Mouse (Mus musculus) fat pad, adult 2 months (tissue): ENCODE data around the gene Coa4.

ENCODE experiments used
- DNase-seq: peaks from one replicate; pipeline ENCODE4 v3.0.0-alpha.2; 2011; ENCODE audit warnings: low read depth, low spot score; ENCODE audit errors: extremely low read depth

Gene Coa4

DNA sequence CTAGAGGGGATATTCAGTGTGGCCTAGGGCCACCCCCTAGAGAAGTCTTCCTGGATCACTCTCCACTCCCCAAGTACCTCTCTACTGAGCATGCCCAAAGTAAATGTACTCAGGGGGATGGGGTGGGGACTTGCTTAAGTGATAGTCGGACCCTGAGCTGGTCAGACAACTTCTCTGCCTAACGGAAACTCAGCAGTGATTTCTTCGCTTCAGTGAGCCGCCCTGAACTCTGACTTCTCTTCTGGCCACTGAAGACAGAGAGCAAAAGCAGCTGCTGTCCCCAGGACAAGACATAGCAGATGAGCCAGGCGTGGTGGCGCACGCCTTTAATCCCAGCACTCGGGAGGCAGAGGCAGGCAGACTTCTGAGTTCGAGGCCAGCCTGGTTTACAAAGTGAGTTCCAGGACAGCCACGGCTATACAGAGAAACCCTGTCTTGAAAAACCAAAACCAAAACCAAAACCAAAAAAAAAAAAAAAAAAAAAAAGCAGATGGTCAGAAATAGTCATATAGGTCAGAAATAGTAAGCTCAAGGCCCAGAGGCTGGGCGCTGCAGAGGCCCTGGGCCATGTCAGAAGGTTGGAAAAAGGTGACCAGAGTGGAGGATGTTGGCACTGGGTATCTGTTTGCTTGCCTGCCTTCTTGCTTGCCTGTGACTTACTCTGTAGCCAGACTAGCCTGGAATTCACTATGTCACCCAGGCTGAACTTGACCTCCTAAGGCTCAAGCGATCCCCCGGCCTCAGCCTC lies 32.0 kb upstream of the Coa4 start:
- DNase-seq: no peak

DNA sequence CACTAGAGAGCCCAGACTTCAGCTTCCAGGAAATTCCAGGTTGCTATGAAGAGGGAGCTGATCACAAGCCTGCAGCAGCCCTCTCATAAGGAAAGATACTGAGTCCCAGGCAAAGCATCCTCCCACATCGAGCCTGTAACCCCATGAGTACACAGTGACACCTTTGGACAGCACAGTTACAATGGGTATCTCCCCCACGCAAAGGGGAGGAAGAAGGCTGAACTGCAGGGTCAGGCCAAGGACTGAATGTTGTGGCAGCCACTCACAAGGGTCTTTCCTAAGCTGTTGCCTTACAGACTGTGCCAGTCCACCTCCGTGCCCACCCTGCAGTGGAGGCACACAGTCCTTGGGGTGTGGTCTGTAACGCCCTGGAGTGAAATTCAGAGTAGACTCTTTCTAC lies 30.4 kb upstream of the Coa4 start:
- DNase-seq: no peak

DNA sequence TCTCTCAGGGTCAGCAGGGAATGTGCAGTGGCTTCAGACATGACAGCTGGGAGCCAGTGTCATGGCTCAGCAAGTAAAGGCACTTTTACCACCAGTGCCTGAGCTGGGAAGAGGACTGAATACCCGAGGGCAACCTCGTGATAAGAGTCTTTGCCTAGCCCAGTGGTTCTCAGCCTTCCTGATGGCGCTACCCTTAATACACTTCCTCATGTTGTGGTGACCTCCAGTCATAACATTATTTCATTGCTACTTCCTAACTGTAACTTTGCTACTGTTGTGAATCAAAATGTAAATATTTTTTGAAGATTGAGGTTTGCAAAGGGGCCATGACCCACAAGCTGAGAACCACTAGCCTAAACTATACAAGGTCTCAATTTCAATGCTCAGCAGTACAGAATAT lies 28.2 kb upstream of the Coa4 start:
- no peak for DNase-seq

DNA sequence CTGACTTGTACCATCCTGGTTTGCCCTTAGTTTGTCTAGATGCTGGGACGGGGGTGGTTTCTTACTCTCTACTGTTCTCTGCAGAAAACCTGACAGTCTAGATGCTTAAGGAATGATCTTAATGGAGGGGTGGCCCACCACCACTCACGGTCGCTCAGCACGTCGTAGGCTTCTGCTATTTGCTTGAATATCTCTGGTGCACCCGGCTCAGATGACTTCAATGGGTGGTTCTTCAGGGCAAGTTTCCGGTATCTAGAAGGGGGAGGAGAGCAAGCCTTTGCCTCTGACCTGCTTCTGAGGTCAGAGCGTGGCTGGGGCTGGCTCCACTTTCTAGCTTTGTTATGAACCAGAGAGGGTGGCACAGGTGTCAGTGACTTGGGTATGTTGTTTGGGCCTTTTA lies 25.3 kb upstream of the Coa4 start:
- no peak for DNase-seq

DNA sequence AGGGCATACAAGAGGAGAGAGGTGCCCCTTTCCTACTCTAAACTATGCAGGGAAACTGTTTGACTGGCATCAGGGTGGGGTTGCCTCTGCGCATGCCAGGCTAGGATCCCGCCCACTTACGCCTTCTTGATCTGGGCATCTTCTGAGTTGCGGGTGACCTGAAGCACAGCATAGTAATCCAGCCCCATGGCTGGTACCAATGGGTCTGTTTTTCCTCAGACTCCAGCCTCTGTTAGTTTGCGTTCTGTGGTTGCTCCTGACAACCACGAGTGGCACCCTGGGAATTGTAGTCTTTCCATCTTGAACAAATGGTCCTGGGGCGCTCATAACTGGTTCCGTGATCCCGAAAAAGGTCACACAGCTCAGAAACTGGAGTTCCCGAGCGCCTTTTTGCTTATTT lies 22.3 kb upstream of the Coa4 start, which contains the start of gene Dnajb13:
TSS of gene Dnajb13 (minus strand) at position 388 of the 400 bp plus-strand sequence.
- no peak for DNase-seq

DNA sequence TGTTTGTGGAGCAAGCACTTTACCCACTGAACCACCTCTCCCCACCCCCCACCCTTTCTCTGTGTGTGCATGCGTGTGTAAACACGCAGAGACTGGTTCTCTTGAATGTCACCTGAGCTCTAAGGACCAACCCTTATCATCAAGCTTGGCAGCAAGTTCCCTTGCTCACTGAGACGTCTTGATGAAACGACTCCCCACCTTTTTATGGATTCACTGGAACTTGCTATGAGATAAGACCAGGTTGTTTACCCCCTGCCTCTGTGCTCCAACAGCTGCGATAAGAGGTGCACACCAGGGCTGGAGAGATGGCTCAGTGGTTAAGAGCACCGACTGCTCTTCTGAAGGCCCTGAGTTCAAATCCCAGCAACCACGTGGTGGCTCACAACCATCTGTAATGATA lies 16.7 kb upstream of the Coa4 start:
- no peak for DNase-seq

DNA sequence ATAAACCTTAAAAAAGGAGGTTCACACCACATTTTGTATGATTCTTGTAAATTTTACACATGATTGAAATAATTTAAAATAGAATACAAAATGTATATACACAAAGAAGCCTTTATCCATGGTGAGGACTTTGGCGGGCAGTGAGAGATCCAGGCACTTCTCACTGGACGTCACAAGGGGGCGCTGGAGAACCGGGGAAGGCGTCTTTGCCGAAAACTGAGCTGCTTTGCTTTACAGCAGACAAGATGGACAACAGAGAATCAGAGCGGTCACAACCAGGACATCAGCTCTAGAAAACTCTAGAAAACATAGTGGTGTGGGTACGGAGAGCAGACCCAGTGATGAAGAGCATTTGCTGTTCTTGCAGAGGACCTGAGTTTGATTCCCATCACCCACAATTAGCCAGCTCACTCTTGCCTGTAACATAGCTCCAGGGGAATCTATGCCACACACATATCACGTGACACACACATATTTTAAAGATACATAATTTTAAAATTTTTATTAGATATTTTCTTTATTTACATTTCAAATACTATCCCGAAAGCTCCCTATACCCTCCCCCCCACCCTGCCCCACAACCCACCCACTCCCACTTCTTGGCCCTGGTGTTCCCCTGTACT lies 16.1 kb upstream of the Coa4 start:
- DNase-seq: no peak

DNA sequence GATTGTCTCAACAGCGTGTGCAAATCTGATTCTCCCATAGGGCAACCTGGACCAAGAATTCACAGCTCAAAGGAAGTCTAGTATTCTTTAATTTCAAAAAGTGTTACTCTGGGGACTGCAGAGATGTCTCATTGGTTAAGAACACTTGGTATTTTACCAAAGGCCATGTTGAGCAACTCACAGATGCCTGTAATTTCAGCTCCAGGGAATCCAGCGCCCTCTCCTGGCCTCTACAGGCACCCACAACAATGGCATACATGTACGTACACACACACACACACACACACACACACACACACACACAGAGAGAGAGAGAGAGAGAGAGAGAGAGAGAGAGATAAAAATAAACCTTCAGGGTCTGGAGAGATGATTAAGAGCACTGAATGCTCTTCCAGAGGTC lies 14.6 kb upstream of the Coa4 start:
- DNase-seq: no peak

DNA sequence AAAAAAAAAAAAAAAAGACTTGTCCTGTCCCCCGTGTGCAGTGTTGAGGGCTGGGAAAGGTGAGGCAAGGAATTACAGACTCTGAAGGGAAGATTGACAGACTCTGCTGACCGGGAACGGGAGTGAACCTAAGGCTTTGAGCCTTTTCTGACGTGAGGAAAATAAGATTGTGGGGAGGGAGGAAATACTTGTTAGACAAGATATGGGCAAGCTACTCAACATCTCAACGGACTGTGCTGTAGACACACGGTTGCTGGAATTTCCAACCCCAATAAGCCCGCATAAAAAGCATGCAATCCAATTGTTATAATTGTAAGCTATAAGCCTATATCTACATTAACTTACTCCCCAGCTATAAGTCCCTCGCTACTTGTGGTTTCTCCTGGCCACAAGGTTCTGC lies 12.2 kb upstream of the Coa4 start:
- DNase-seq: no peak

DNA sequence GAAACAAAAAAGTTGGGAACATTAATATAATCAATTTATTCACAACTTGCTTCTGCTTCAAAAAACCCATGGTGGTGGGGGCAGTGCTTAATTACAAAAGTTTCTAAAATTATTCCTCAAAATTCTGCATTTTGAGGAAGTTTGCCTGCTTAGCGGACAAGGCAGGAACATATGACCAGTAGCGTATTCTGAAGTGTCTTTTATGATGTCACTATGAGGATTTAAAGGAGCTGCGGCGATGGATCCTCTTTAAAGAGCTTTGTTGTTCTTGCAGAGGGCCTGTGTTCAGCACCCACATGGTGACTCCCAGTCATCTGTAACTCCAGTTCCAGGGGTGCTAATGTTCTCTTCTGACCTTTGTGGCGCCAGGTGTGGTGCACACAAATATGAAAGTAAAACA lies 6.1 kb upstream of the Coa4 start:
- no peak for DNase-seq

DNA sequence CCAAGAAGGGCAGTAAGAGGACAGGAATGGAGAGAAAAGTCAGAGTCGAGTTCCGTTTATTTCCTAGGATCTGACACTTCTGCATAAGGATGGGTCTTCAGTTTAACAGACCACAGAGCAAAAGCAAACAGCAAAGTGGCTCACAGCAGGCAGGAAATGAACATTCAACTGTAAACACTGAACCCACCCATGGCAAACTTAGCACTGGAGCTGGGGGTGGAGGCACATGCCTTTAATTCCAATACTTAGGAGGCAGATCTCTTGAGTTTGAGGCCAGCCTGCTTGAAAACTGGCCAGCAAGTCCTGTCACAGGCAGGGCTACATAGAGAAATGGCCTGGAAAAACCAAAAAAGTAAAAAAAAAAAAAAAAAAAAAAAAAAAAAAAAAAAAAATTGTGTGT lies 3.4 kb upstream of the Coa4 start:
- no peak for DNase-seq

DNA sequence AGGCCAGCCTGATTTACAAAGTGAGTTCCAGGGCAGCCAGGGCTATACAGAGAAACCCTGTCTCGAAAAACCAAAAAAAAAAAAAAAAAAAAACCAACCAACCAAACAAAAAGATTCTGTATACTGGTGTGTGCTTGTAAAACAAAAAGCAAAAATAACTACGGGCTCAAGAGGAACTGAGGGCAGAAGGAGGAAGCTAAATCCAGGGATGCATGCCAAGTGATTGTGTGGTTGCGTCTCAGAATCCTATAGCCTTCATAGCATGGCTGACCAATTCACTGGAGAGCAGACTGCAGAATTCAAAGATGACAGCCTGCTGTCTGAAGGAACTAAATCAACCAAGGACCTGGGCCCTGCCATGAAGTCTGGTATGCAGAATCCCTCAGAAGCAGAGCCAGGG lies 2.7 kb upstream of the Coa4 start:
- no peak for DNase-seq

DNA sequence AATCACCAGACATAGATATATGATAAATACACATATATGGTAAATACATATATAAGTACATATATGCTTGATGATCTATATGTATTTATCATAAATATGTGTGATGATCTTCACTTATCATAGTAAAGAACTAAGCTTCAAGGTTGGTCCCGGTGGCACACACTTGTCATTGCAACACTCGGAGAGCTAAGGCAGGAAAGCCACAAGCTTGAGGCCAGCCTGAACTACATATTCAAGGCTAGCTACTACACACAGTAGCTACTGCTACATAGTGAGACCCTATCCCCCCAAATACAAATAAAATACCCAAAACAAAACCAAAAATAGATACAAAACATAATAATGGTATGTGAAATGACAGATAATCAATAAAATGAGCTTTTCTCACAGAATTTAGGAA lies 1.0 kb upstream of the Coa4 start:
- DNase-seq: no peak

DNA sequence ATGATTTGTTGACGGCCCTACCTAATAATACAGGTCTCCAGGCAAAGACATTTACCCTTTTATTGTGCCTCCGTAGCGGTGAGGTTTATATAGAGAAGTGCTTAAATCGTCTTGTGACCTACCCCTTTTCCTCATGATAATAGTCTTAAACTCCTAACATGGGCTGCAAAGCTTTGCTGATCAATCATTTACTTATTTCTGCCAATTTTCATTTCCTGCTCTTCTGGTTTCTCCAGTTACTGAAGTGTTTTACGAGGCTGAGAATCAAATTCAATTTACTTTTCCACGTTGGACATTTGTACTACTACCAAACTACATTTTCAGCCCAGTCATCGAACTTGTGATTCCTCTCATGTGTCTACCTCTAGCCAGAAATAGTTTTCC lies 640 bp downstream of the Coa4 start:
- no peak for DNase-seq

DNA sequence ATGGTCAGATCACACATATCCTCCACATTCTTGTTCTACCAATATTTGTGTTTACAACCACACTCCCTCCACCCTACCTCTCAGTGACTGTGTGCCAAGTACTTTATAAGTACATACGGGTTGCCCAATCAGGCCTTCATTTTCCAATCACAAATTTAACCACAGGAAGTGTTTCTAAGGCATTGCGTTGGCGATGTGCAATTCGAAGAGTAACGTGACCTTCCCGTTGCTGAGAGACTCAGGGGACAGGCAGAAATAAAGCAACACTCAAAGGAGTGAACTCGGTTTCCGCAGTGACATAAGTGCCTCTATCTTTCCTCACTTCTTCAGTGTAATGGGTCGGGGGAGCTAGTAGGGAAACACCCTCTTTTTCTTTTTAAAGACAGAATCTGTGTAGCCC lies 2.6 kb downstream of the Coa4 start:
- no peak for DNase-seq

DNA sequence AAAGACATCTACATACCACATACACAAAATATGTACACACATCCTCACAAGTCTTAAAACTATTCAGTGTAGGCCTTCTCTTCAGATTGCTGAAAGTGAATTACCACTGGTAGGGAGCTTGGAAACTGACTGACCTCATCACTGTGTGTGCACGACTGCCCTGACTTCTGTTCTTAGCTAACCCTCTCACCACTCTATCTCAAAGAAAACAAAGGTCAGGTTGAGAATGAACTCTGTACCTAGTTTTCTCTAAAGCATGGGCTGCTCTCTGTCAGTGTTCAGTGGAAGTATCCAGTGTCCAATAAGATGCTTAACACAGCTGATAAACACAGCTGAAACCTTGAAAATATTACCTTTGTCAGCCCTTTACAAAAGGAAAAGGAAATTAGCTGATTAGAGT lies 7.6 kb downstream of the Coa4 start:
- DNase-seq: no peak

DNA sequence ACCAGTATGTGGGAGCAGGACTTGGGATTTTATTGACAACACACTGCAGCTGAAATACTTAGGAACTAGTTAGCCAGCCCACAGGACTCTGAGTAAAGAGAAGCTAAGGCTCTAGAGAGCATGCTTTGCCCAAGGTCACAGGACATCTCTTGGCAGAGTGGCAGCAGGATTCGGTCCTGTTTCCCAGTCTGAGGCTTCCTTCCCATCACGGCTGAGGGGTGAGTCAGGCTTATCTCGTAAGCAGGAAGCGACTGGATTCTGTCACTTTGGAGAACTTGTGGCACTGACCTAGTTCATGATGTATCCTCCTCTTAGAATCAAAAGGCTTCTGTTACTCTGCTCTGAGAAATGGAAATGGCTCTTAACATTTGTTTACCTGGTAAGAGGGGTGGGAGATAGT lies 10.8 kb downstream of the Coa4 start:
- DNase-seq: no peak

DNA sequence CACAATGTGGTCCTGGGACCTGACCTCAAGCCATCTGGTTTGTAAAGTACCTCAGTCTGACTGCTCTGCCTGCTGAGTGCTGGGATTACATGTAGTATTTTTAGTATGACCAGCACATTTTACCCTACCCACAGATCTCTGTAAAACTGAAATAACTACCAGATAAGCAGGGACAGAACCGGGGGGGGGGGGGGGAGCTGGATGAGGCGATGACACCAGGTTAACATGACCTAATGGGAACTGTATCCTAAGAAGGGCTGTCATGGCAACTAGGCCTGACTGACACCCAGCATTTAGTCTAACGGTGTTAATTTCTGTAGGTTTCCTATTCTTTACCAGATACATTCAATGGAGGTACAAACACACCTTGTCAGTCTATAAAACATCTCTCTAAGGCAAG lies 12.9 kb downstream of the Coa4 start:
- no peak for DNase-seq

DNA sequence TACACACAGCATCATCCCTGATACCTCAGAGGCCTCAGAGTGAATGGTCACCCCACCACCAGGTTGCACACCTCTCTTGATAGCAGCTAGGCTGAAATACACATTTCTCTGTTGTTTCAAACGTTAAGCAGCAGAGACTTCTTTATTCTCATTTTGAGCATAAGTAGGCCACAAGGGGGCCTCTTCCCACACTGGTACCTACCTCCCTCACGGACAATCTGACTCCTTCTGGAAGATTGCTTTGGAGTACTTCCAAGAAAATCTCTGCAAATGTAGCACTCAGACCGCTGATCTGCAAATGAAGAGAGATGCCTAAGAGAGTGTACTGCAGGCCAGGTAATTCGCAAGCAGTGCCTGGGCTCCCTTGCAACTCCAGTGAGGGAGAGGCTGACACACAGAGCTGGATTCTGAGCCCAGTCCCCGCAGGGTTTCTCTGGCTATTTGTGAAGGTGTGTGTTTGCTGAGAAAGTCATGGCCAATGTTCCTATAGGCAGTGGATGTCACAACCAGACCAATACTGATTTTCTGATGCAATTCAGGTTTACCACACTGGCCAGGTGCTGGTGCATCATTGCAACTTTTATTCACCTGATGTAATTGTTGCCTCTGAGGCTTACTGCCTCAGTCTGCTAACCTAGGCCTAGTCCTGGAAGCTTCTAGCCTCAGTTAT lies 13.6 kb downstream of the Coa4 start:
- DNase-seq: peak; percentile 50

DNA sequence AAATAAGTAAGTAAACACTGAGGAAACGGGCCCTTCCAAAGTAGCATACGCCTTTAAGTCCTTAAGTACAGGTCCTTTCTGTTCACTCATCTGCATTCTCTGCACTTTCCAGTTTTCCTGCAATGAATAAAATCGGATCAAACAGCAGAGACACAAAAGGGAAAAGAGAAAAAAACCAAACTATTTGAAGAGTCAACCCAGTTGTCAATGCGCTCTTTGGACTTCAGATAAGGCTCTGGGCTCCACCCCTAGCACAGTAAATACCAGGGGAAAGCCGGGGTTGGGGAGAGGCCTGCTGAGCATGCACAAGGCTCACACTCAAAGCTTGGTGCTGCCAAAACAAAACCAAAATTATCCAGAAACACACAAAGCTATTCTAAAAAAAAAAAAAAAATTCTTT lies 18.1 kb downstream of the Coa4 start:
- no peak for DNase-seq

DNA sequence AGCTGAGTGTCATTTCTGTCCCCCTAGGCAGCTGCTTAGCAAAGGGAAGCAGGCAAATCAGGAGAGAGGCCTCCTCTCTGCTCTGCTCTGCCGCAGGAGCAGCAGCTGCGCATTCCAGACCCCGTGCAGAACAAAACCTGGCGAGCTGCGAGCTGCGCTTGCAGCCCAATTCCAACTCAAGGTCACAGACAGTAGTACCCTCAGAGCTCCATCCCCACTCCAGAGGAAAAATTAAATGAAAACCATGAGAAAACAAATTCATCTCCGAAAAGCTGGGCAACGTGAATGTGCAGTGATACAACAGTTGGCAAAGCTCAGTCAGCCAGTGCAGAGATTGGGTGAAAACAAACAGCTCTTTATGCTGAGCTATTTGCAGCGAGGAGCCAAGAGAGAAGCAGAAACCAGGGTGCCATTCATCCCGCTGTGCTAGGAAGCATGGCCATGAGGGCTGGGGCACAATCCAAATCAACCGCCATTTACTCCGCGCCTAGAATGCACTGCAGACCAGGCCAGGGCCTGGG lies 18.6 kb downstream of the Coa4 start:
- no peak for DNase-seq

DNA sequence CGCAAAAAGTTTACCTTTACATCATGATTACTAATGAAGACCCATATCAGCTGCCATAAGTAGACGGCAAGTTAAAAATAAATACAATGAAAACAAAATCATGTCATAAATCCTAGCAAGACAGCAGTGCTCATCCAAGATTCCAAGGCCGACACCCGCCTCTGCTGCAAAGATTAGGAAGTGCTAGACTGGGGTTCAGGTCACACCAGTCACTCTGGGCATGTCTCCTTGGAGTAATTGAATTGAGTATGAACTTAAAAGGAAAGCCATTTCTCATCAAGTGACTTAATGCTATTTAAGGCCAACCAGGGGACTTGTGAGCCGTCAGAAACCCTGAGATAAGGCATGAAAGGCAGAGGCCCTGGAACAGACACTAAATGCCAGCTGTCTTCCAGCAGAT lies 20.4 kb downstream of the Coa4 start:
- no peak for DNase-seq
